Mouse (Mus musculus): ENCODE results near the gene Casp2.

The Casp2 gene

GRCm38 (mm10) chr6:42264626-42265312 is at the start of gene Casp2:
TSS of gene Casp2 (plus strand) at chr6:42264985.
- peak; percentile 98 for DNase-seq

GRCm38 (mm10) chr6:42215028-42215427 is 49.8 kb upstream of the Casp2 start, which contains the start of gene Tas2r144:
TSS of gene Tas2r144 (plus strand) at chr6:42215328.
- DNase-seq, result no peak

DNA sequence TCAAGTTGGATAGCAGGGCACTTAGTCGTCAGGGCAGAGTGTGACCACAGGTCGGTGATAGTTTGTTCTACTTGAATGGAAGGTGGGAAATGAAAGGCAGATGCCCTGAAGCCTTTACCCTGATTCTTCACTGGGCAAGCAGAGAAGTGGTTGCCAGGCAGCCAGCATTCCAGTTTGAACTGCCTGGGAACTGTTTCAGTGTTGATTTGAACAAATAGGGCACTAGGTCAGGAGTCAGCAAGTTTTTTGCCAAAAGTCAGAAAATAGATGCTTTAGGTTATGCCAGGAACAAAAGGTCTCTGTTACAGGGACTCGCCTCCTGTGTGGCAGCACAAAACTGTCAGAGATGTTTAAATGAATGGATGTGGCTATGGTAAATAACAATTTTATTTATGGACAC is 42.5 kb upstream of the Casp2 start:
- DNase-seq, result no peak

DNA sequence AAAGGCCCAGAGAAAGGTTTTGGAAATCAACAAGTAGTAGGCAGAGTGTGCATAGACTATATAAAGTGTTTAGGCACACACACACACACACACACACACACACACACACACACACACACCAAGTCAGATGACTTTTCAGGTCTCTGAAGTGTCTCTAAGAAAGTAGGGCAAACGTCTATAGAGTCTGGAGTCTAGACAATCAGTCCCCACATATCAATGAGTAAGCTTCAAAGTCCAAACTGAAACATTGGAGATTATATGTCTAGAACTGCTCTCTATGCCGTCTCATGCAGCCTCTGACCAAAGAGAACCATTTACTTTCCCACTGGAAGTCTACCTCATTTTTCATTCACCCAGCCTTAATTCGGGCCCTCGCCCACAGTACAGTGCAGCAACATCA is 39.7 kb upstream of the Casp2 start:
- DNase-seq, result no peak

DNA sequence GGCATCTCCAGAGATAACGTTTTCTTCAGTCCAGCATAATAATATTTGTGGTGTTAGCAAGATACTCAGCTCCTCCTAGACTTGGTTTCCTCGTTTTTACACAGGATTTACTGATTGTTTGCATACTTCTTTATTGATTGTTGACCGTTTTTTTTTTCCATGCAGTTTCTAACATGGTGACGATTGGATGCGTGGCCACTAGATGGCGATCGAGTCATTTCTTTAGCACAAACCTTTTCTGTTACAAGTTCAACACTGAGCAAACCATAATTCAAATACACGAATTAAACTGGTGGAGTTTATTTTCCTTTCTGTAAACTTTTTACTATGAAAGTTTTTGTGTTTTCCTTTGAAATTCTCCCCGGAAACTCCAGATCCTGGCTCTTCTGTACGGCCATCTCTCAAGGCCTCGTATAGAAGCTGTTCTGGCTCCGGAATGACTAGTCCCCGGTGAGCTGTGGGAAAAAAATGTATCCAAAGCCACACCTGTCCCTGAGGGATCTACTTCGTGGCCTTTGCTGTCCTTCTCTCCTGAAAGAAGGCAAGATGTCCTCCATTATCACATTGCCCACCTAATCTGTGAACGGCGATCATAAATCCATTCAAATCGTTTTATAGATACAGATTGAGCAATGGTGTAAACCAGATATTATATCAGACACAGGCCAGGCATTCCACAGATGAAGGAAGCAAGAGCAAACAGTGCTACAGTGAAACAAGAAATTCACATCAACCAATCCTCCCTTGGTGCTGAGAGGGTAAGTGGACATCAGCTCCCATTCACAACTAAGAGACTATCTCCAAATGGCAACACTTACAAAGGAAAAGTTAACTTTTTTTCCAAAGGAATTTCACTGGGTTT is 37.3 kb upstream of the Casp2 start:
- peak; percentile 36 for DNase-seq

DNA sequence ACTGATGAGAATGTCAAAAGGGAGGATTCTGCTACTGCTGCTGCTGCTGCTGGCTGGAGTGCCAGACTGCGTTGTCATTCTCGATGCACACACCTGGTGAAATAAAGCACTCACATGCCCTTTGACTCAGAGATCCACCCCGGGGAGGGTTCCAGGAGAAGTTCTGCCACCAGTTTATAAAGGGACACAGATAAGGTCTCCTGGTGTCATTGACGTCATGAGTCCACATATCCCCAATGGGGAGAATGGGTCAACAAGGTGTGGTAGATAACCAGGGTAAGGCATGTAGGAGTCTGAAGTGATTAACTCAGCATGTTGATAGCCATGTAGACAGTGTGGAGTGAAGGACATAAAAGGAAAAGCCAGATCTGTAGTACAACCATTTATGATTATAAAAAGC is 35.2 kb upstream of the Casp2 start:
- DNase-seq, result no peak

- peak; percentile 38 for DNase-seq
Measured at GRCm38 (mm10) chr6:42231191-42231590, 33.6 kb upstream of the Casp2 start.

DNA sequence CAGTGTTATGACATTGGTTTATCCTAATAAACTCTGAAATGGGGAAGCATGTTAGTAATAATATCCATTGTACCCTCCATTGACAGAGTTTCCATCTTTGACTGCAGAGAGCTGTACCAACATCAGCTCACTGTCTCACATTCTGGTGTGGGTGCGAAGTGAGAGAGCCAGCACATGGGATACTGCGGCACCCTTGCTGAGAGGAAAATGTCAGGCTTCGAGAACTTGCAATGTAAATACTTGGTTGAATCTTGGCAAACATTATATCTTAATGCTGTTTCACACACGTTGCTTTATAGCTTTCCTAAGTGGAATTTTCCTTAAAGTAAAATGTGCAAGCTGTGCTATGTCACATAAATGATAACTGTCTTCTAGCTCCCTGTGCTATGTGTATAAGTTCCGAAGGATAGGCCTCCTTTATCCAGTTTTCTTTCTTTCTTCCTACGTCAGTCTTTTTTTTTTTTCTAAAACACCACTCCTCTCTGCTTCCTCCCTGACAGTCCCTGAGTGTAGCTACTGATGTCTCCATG is 27.4 kb upstream of the Casp2 start:
- peak; percentile 33 for DNase-seq

DNA sequence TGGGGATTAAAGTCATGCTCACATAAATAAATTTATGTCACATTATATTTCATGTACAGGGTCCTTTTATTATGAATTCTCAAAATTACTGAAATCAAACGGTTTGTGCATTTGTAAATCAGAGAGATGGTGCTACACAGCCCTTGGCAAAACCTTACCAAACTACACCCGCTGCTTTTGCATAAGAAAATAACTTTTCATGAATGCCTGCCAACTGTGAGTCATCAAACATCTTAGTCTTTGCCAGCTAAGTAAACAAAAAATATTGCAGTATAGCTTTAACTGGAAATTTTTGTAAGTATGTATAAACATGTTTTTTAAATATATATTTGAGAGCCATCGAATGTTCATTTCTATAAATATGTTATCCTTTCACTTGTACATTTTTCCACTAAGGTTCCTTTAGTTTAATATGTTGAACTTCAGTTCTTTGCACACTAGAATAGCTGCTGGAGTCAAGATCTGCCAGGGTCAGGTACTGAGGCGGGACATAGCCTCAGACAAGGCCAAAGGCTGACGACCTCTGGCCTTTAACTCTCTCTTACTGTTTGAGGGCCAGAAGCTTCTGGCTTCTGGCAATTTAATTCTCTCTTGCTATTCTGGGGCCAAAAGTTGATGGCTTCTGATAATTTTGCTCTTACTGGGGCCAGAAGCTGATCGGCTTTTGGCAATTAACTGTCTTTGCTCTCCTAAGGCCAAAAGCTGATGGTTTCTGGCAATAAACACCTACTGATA is 23.3 kb upstream of the Casp2 start:
- no peak for DNase-seq

- peak; percentile 68 for DNase-seq
Measured at GRCm38 (mm10) chr6:42245711-42246353, 19.0 kb upstream of the Casp2 start, which contains the start of gene Gstk1. TSS of gene Gstk1 (plus strand) at chr6:42245935.

GRCm38 (mm10) chr6:42247173-42247572 is 17.6 kb upstream of the Casp2 start:
- no peak for DNase-seq

- no peak for DNase-seq
Measured at GRCm38 (mm10) chr6:42247981-42248380, 16.8 kb upstream of the Casp2 start.

GRCm38 (mm10) chr6:42251791-42252190 is 13.0 kb upstream of the Casp2 start:
- DNase-seq, result no peak

DNA sequence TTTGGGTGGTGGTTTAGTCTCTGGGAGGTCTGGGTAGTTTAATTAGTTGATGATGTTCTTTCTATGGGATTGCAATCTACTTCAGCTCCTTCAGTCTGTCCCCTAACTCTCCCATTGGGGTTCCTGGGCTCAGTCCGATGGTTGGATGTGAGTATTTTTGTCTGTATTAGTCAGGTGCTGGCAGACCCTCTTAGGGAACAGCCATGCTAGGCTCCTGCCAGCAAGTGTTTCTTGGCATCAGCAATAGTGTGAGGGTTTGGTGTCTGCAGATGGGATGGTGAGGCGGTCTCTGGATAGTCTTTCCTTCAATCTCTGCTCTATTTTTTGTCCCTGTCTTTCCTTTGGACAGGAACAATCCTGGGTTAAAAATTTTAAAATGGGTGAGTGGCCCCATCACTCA is 11.7 kb upstream of the Casp2 start:
- DNase-seq, result no peak

- no peak for DNase-seq
Measured at GRCm38 (mm10) chr6:42257303-42257863, 7.4 kb upstream of the Casp2 start.

- no peak for DNase-seq
Measured at GRCm38 (mm10) chr6:42260430-42260829, 4.4 kb upstream of the Casp2 start.

- DNase-seq, result no peak
Measured at GRCm38 (mm10) chr6:42261524-42262170, 3.1 kb upstream of the Casp2 start, which contains the start of gene Tmem139. TSS of gene Tmem139 (plus strand) at chr6:42261970.

DNA sequence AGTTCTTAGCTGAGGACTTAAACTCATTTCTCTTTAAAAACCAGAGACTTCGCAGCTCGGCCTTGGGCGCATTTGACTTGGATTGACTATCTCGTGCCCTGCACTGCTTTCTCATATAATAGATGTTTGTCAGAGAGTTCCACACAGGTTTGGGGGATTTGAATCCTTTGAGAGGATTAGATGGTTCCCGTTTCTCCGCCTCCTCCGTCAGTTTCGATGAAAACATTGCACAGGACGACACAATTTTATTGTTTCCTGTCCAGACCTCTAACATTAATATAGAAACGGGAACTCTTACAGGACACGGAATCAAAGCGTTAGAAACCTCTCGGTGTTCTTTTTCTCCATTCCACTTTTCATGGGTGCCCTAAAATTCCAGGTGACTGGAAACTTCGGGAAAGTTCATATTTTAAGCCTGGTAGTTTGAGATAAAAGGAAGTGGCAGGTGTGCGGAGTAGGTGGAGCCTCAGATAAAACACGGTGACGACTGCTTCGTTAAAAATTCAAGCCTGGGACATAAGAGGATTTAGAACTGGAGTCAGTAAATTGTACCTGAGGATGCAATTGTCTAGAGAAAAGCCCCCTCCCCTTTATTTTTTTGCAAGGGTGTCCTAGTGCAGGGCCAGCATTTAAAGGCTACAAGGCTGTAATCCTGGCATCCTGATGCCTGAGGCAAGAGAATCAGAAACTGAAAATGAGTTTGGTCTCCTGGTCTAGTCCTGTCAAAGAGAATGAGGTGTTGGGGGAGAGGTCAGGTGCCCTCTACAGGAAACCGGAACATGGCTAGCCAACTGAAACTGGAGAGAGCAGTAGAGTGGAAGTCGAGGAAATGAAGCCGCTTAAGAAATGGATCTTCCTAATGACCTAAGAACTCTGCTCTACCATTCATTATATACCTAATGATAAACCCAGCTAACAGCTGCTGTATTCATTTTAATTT is 876 bp downstream of the Casp2 start:
- DNase-seq, result no peak

DNA sequence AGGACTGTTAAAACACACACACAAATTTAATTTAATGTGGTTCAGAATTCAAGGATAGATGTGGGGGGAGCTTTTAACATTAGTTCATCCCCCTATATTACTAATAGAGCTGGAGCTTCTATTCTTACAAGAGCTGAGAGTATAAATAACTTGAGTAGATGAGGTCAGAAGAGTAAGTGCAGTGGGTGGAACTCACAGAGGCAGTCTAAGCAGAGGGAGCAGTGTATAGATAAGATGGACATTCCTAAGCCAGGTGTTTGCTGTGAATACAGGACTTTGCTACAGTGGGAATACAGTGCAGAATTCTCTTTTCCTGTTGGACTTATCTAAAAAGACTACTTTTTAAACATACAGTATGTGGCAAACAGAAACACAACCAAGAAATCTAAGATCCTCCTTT is 6.0 kb downstream of the Casp2 start:
- no peak for DNase-seq

- DNase-seq, result no peak
Measured at GRCm38 (mm10) chr6:42276151-42276550, 11.4 kb downstream of the Casp2 start.

All from right cerebral cortex, postnatal 25 days (tissue).